Mouse (Mus musculus) thymus, adult 2 months (tissue): Measurements from ENCODE around the gene Ralbp1. TPM values are rescaled to one million over a fixed set of nuclear protein-coding genes. Genes with fewer than 3 reads are reported as not detected.
A peak's percentile ranks its signal among the peaks of the same experiment; 100 is the strongest.

Experiments
- DNase-seq: peaks from one replicate; pipeline ENCODE4 v3.0.0; 2021
- H3K27ac ChIP-seq: fragments of 200-500 bp; 2 replicates; pipeline ENCODE4 v1.5.1; 2012; ENCODE audit warnings: low read length, control low read depth; ENCODE audit not compliant: control insufficient read depth, insufficient read depth
- H3K27me3 ChIP-seq: fragments of 200-500 bp; 2 replicates; pipeline ENCODE4 v1.6.1; 2012; ENCODE audit warnings: mild to moderate bottlenecking, low read length, moderate library complexity, mixed read lengths; ENCODE audit not compliant: control insufficient read depth, insufficient read depth
- H3K36me3 ChIP-seq: fragments of 200-500 bp; 2 replicates; pipeline ENCODE4 v1.6.1; 2012; ENCODE audit warnings: mild to moderate bottlenecking, low read length, moderate library complexity; ENCODE audit not compliant: control insufficient read depth, insufficient read depth
- H3K4me1 ChIP-seq: fragments of 200-500 bp; replicated peaks from 2 replicates; pipeline ENCODE4 v1.6.1; 2012; ENCODE audit warnings: low read length; ENCODE audit not compliant: control insufficient read depth, insufficient read depth
- H3K4me3 ChIP-seq: fragments of 200-500 bp; 2 replicates; pipeline ENCODE4 v1.5.1; 2012; ENCODE audit warnings: mild to moderate bottlenecking, low read length, control low read depth, moderate library complexity; ENCODE audit not compliant: control insufficient read depth, insufficient read depth
- CTCF ChIP-seq: fragments of 200-500 bp; IDR thresholded peaks from 2 replicates; pipeline ENCODE4 v1.5.1; 2012; ENCODE audit warnings: mild to moderate bottlenecking, control low read depth, low read length, moderate library complexity, borderline replicate concordance; ENCODE audit not compliant: control insufficient read depth, poor library complexity, insufficient read depth; ENCODE audit errors: extremely low read depth
- POLR2A ChIP-seq: fragments of 200-500 bp; IDR thresholded peaks from 2 replicates; pipeline ENCODE4 v1.6.1; 2012; ENCODE audit warnings: mild to moderate bottlenecking, low read length, control low read depth, moderate library complexity; ENCODE audit not compliant: control insufficient read depth, poor library complexity, insufficient read depth; ENCODE audit errors: extremely low read depth
- WGBS: fragments of 180-500 bp; shearing (Covaris S2); methylation state at CpG from one replicate; pipeline ENCODE4 v1.1.7; 2018; 5-methylcytosine and 5-hydroxymethylcytosine counted together
- polyA plus RNA-seq: library from polyadenylated mRNA; depleted of rRNA; stranded (reverse); fragments of >200 nt; gene quantifications from 2 replicates; pipeline ENCODE4 v1.2.3, GENCODE M21; 2012

The Ralbp1 gene
- polyA plus RNA-seq, 1 experiment = 47.6 TPM

- 97% methylated on average over 5 of the region's 5 CpGs for WGBS
- Histone ChIP-seq H3K4me3 (no peak overlapping the region), H3K27me3 (no peaks in the 10 kb centered on the region), H3K27ac (no peak overlapping the region), H3K36me3 (no peaks in the 10 kb centered on the region; the same call in 1 of the 2 replicates), H3K4me1 (peaks cover 14% of the 10 kb centered on the region)
- no peak for DNase-seq
- no peak for TF ChIP-seq POLR2A
- TF ChIP-seq CTCF = no peak
Measured at GRCm38 (mm10) chr17:65867996-65868395, 17.6 kb downstream of the Ralbp1 start.

- Histone ChIP-seq H3K4me3 (no peak overlapping the region), H3K27ac (no peak overlapping the region), H3K27me3 (no peaks in the 10 kb centered on the region), H3K4me1 (no peaks in the 10 kb centered on the region), H3K36me3 (peaks cover 5% of the 10 kb centered on the region)
- no peak for DNase-seq
- WGBS = 97% methylated on average over 3 of the region's 3 CpGs
- TF ChIP-seq CTCF (no peak), POLR2A (no peak)
Measured at GRCm38 (mm10) chr17:65866201-65866600, 19.4 kb downstream of the Ralbp1 start.

- Histone ChIP-seq H3K27me3 (no peaks in the 10 kb centered on the region), H3K4me1 (no peaks in the 10 kb centered on the region), H3K4me3 (no peak overlapping the region), H3K36me3 (peaks cover 8% of the 10 kb centered on the region), H3K27ac (no peak overlapping the region)
- no peak for TF ChIP-seq POLR2A
- no peak for TF ChIP-seq CTCF
- DNase-seq = no peak
Measured at GRCm38 (mm10) chr17:65865265-65865664, 20.3 kb downstream of the Ralbp1 start.

- peak; percentile 34 for DNase-seq
- Histone ChIP-seq H3K27ac (no peak overlapping the region), H3K27me3 (no peaks in the 10 kb centered on the region), H3K4me1 (no peaks in the 10 kb centered on the region), H3K36me3 (peaks cover 8% of the 10 kb centered on the region), H3K4me3 (no peak overlapping the region)
- 48% methylated on average over 4 of the region's 4 CpGs for WGBS
- no peak for TF ChIP-seq CTCF
- no peak for TF ChIP-seq POLR2A
Measured at GRCm38 (mm10) chr17:65864742-65865141, 20.9 kb downstream of the Ralbp1 start.

GRCm38 (mm10) chr17:65863830-65864229, 21.8 kb downstream of the Ralbp1 start:
- no peak for TF ChIP-seq CTCF
- no peak for TF ChIP-seq POLR2A
- H3K27ac ChIP-seq = no peak overlapping the region
- no peak for DNase-seq
- H3K4me3 ChIP-seq = no peak overlapping the region
- no peaks in the 10 kb centered on the region for H3K27me3 ChIP-seq
- peaks cover 14% of the 10 kb centered on the region for H3K36me3 ChIP-seq
- 96% methylated on average over 12 of the region's 12 CpGs for WGBS
- no peaks in the 10 kb centered on the region for H3K4me1 ChIP-seq

GRCm38 (mm10) chr17:65862579-65862978, 23.0 kb downstream of the Ralbp1 start:
- DNase-seq = peak; percentile 45
- WGBS = 71% methylated on average over 4 of the region's 4 CpGs
- no peak overlapping the region for H3K4me3 ChIP-seq
- no peak overlapping the region for H3K27ac ChIP-seq
- TF ChIP-seq CTCF (no peak), POLR2A (no peak)
- peaks cover 26% of the 10 kb centered on the region for H3K36me3 ChIP-seq
- no peaks in the 10 kb centered on the region for H3K27me3 ChIP-seq
- H3K4me1 ChIP-seq = no peaks in the 10 kb centered on the region

- Histone ChIP-seq H3K4me1 (no peaks in the 10 kb centered on the region), H3K36me3 (peaks cover 45% of the 10 kb centered on the region), H3K27me3 (no peaks in the 10 kb centered on the region), H3K27ac (no peak overlapping the region), H3K4me3 (no peak overlapping the region)
- no peak for TF ChIP-seq POLR2A
- TF ChIP-seq CTCF = no peak
- 96% methylated on average over 4 of the region's 4 CpGs for WGBS
- no peak for DNase-seq
Measured at GRCm38 (mm10) chr17:65857617-65858016, 28.0 kb downstream of the Ralbp1 start.
